Mouse (Mus musculus): ENCODE measurements around the gene Maff. TPM values are rescaled to one million over a fixed set of nuclear protein-coding genes. Genes with fewer than 3 reads are reported as not detected.

Maff gene
- total RNA-seq, 2 experiments from 2014 or later, result 1.5 to 3.9 TPM

DNA sequence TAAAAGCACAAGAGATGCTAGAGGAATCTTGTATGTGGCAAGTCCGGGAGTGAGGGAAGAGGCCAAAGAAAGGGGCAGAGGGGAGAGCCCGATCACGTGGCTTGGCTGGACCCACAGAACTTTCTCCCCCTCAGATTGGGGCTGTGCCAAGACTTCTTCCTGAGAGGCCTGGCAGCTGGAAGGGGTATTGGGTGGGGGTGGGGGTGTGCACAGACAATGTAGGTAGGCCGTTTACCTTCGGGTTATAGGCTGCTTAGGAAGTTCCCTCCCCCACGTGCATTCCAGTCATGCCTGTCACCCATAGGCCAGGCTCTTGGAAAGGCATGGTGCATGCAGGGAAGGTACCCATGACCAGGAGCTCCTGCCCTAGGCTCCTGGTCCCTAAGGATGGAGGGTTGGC is 13.5 kb downstream of the Maff start:
- no peak for ATAC-seq (replicated peaks; ENCODE audit: poor library complexity)

GRCm38 (mm10) chr15:79360371-79360770 is 13.9 kb downstream of the Maff start:
- no peak for ATAC-seq (replicated peaks; ENCODE audit: poor library complexity)

- ATAC-seq (replicated peaks; ENCODE audit: poor library complexity), result peak; percentile 35
Measured at GRCm38 (mm10) chr15:79361023-79361422, 14.6 kb downstream of the Maff start.

DNA sequence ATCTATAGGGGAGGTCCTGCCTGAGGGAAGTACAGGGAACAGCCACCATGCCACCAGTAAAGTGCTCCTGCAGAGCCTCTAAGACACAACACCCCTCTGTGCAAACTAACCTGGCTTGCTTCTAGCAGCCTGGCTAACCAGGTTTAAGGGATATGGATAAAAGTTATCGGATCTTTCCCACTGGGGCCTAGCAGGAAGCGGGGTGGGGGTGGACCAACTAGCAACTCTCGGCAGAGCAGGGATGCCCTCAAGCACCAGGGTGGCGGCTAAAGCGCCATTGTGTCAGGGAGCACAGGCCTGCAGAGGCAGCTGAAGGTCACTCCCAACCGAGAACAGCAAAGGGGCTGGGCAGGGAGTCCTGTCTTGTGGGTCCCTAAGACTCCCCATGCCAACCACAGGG is 17.7 kb downstream of the Maff start:
- no peak for ATAC-seq (replicated peaks; ENCODE audit: poor library complexity)

DNA sequence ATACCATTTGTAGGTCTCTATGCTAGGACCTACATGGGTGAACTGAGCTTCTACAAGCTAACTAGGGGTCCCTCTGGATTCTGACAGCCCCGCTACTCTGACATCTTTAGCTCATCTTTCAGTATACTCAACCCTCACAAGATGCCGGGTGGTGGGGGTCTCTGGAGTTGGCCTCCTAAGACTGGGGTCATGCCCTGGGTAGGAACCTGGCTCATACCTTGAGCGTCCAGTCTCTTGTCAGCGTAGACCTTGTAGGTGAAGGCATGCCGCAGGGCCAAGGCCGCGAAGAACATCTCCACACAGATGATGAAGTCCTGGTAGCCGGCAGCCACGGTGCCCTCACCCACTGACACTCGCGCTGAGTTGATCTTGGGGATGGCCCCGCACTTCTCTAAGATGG is 18.6 kb downstream of the Maff start:
- ATAC-seq (replicated peaks; ENCODE audit: poor library complexity), result no peak

GRCm38 (mm10) chr15:79366402-79366801 is 20.0 kb downstream of the Maff start:
- ATAC-seq (replicated peaks; ENCODE audit: poor library complexity), result no peak

- ATAC-seq (replicated peaks; ENCODE audit: poor library complexity), result no peak
Measured at GRCm38 (mm10) chr15:79368313-79368811, 21.9 kb downstream of the Maff start.

- no peak for ATAC-seq (replicated peaks; ENCODE audit: poor library complexity)
Measured at GRCm38 (mm10) chr15:79368861-79369440, 22.5 kb downstream of the Maff start.

DNA sequence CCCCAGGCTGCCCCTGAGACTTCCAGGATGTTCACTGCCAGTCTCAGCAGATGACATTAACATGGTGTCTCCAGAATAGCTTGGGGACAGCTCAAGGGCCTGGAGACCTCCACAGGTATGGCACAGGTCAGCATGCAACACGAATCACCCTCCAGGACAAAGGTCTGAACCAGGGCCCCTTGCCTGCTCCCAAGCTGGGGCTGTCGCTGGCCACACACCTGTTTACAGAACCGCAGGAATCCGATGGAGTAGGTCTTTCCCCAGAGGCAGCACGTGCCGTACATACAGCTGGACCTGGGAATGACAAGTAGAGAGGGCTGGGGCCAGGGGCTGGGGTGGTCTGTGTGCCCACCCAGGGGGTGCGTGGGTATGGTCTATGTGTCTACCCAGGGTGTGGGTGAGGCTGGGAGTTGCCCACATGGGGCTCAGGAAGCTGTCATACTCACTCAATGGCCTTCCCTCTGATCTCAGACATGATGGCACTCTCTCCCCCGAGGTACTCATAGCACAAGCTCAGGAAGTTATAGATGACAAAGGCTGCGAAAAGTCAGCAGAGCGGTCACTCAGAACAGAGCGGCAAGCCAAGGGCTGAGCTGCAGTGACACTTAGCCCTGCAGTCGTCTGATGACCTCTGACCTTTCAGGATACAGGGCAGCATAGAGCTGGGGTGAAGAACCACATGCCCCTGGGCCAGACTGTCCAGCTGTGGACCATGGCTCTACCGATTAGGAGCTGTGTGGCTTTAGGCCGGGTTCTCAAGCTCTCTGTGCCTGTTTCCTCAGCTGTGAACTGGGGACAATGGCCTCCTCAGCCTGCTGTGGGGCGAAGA is 23.2 kb downstream of the Maff start:
- no peak for ATAC-seq (replicated peaks; ENCODE audit: poor library complexity)

DNA sequence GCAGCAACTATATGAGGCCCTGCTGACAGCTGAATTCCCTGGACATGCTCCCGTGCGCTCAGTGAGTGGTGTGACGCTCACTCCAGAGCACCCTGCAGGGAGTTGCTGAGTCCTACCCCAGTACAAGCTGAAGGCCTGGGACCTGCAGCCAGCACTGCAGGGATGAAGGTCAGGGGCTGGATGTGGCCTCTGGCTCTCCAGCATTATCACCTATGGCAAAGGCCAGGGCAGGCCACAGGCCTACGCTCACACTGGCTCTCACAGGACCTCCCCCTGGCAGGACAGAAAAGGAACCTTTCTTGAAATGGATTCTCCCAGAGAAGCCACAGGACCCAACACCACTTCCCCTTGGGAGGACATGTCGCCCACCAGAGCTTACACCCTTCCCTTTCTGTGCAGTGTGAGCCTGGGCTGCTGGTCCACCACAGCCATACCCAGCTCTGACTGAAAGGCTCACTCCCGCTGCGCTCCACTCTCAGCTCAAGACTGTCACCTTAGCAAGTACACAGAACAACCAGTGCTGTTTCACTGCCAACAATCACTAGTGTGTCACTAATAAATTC is 23.9 kb downstream of the Maff start:
- ATAC-seq (replicated peaks; ENCODE audit: poor library complexity), result peak; percentile 52

DNA sequence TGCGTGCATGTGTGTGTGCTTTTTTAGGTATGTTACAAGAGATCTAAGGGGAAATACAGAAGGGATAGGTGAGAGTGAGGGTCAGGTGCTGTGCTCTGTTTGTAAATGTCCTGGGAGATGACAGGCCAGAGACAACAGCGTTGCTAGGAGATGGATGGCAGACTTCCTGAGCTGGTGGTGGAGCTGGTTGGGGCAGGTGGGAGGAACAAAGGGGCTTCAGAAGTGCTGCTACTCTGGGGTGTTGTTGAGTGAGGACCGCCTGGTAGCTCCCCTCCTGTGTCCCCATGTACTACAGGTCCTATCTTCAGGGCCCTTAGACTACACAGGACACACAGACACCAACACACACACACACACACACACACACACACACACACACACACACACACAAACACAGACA is 28.3 kb downstream of the Maff start:
- no peak for ATAC-seq (replicated peaks; ENCODE audit: poor library complexity)

GRCm38 (mm10) chr15:79377681-79378080 is 31.3 kb downstream of the Maff start:
- no peak for ATAC-seq (replicated peaks; ENCODE audit: poor library complexity)

GRCm38 (mm10) chr15:79378608-79379007 is 32.2 kb downstream of the Maff start:
- ATAC-seq (replicated peaks; ENCODE audit: poor library complexity), result no peak

- no peak for ATAC-seq (replicated peaks; ENCODE audit: poor library complexity)
Measured at GRCm38 (mm10) chr15:79379658-79380057, 33.2 kb downstream of the Maff start.

- peak; percentile 95 for ATAC-seq (replicated peaks; ENCODE audit: poor library complexity)
Measured at GRCm38 (mm10) chr15:79380468-79381444, 34.3 kb downstream of the Maff start.

GRCm38 (mm10) chr15:79381644-79382043 is 35.2 kb downstream of the Maff start:
- ATAC-seq (replicated peaks; ENCODE audit: poor library complexity), result no peak

DNA sequence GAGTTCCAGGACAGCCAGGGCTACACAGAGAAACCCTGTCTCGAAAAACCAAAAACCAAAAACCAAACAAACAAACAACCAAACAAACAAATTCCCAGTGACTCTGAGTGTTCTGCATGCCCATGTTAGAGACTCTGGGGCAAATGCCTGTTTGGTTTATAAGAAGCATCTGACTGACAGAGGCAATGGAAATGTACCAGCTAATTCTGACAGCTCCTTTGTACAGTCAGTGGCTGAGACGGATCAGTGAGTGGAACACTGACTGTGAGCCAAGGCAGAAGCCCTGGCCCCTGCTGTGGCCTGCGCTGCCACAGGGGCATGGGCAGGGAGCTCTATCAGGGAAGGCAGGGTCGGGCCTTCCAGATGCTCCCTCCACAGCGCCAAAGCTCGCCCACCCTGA is 40.7 kb downstream of the Maff start:
- no peak for ATAC-seq (replicated peaks; ENCODE audit: poor library complexity)

GRCm38 (mm10) chr15:79387611-79388010 is 41.2 kb downstream of the Maff start:
- no peak for ATAC-seq (replicated peaks; ENCODE audit: poor library complexity)

- ATAC-seq (replicated peaks; ENCODE audit: poor library complexity), result no peak
Measured at GRCm38 (mm10) chr15:79388171-79388570, 41.8 kb downstream of the Maff start.

DNA sequence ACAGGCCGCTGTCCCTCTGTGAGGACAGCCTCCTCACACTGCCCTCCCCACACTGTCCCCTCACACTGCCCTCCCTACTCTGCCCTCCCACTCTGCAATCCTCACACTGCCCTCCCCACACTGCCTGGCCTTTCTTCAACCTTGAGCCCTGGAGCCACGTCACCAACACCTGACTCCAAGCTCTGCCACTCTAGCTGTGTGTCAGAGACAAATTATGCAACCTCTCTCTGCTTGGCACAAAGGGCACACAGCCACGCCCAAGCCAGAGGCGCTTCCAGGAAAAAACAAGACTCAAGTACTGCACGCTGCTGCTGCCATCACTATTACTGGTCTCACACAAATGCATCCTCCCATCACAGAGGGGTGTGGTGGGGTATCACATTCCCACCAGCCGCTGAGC is 44.0 kb downstream of the Maff start:
- peak; percentile 21; the same call in 1 of the 2 replicates for ATAC-seq (replicated peaks; ENCODE audit: poor library complexity)
